Mouse (Mus musculus): ENCODE results near the gene Vmn2r87. TPM values are rescaled to one million over a fixed set of nuclear protein-coding genes. Genes with fewer than 3 reads are reported as not detected.
A peak's percentile ranks its signal among the peaks of the same experiment; 100 is the strongest.
"Not testable (repeated sequence)": the region's sequence is repeated elsewhere in the genome, so short reads cannot be mapped to it uniquely, and the experiment has no call there.

The Vmn2r87 gene
- not detected for total RNA-seq (2021)
- long read RNA-seq, experiment 1: 0 reads
- long read RNA-seq, experiment 2: 0 reads

DNA sequence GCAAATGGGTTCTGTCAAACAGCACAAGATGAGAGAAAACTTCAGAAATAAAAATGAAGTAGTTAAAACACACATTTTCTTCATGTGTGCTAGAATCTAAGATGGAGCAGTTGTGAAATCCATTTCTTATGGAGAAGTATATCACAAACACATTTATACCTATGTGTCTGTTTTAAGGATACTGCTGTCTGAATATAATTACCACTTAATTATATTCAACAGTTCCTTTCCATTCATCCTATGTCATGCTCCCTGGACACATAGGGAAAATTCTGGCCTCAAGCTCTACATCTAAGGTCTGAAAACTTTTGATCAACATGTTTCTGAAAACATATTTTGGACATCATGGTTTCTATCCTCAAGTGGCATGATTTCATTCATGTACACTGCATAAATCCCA is at the start of gene Vmn2r87:
Gene Vmn2r87, minus strand, starts transcription at position 101 of the 400 bp plus-strand sequence.
- no peak for DNase-seq
- Histone ChIP-seq H3K27ac (no peak within 1 kb of the TSS), H3K4me3 (no peak within 1 kb of the TSS)
- intact Hi-C loops (cut with DNase I): no loop called here
- no peak for TF ChIP-seq CTCF (IDR thresholded peaks at IDR 0.05)

DNA sequence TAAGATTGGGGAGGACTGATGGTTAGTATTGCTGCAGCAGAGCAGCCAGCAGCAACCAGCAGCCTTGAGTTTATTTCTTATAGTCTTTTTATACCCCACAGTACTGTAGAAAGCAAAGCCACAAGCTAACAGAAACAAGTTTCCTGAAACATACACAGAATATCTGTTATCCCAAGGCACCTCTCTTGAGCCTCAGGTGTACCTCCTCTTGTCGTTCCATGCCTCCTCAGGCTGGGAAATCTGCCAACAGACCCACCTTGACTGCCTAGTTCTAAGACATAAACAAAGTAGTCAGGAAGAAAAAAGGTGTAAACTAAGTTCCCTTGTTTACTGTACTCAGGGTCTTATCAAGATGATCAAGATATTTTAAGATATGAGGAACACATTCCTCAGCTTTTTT is 47.1 kb upstream of the Vmn2r87 start:
- DNase-seq; H3K27ac ChIP-seq; intact Hi-C loops (cut with DNase I); H3K4me3 ChIP-seq: not testable (repeated sequence)

DNA sequence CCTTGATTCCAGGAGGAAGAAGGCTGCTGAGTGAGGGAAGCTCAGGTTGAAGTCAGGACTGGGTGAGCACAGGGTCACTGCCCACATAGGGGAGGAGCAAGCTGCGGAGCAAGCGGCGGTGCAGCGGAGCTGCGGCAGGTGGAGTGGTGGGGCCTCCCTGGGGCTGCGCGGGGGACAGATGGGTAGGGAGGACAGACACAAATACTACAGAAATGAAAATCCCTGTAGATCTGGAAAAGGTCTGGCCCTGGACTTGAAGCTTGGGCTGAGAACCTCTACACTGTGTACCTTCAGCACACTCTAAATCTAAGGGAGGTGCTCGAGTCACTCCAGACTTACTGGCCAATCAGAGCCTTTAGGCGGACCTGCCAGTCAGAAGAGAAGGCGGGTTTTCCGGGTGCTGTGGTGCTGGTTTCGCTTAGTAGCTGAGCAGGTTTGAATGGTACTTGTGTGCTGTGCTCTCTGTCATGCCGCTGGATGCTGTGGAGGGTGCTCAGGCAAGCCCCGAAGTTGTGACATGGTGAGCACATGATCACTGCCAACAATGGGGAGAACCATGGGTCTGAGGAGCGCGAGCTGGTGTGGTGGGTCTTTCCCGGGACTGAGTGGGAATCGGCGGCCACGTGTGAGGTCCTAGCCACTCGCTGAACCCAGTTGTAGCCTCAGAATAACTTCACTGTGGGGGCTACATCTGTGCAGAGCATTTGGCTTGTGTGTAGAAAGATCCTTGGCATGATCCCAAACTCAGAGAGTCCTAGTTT is 44.9 kb upstream of the Vmn2r87 start:
- intact Hi-C loops (cut with DNase I): not testable (repeated sequence)
- H3K27ac ChIP-seq: peak overlapping the region; percentile 75; the same call in 1 of the 2 replicates
- peak overlapping the region; percentile 75 for H3K4me3 ChIP-seq
- DNase-seq: peak; percentile 66

DNA sequence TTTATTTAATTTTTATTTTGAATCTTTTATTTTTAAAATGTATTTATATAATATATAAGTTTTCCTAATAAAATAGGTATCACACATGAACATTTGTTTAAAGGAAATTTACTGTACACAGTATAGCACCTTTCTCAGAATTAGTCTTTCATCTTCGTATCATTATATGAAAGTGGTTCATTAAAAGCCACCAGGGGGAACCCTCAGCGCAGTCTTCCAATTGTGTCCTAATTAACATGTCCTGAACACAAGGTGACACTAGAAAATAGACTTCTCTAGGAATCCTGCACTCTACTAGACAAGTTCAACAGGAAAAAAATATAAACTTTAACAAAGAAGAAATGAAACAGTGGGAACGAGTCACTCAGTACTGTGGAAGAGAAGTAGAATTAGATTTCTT is 38.9 kb upstream of the Vmn2r87 start:
- intact Hi-C loops (cut with DNase I): no loop called here
- H3K27ac ChIP-seq: no peak overlapping the region
- peak; percentile 17; the same call in 1 of the 2 replicates for TF ChIP-seq CTCF (IDR thresholded peaks at IDR 0.05)
- no peak for DNase-seq
- H3K4me3 ChIP-seq: no peak overlapping the region

DNA sequence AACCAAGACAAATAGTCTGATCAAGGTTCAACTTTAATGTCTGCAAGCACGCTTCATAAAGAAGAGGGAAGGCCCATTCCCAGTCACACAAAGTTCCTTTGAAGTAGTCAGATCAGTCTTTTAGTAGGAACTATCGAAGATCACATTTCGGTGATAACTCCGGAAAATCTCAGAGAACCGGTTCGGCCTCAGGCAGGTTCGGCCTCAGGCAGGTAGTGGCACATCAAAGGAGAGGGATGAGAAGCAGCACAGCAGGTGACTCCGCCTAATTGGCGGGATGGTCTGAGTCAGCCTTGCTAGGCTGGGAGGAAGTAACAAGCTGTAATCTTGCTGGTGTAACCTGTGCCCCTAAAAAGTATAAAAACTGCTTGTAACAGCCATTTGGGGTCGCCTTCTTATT is 30.7 kb upstream of the Vmn2r87 start:
- DNase-seq: no peak
- intact Hi-C loops (cut with DNase I): no loop called here
- no peak overlapping the region for H3K4me3 ChIP-seq
- TF ChIP-seq CTCF (IDR thresholded peaks at IDR 0.05): no peak
- no peak overlapping the region for H3K27ac ChIP-seq

DNA sequence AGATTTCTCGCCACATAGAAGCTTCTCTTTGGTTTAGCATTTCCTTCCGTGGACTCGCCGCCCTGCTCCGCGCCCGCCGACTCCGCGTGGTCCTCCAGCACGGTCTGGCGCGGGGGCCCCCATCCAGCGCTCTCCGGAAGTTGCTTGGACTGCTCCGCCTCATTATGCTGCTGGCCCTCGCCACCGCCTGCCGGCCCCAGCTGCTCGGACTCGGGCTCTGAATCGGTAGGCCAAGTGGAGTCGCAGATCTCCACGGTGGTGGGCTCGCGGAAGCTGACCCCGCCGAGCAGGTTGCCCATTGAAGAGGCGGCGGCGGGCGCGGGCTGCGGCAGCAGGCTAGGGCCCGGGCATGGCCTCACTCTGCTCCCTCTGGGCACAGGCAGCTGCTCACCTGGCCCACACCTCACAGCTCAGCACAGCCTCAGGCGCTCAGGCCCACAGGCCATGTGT is 26.9 kb downstream of the Vmn2r87 start:
- no peak for TF ChIP-seq CTCF (IDR thresholded peaks at IDR 0.05)
- intact Hi-C loops (cut with DNase I): no loop called here
- peak overlapping the region; percentile 62 for H3K4me3 ChIP-seq
- DNase-seq: peak; percentile 25
- no peak overlapping the region for H3K27ac ChIP-seq

DNA sequence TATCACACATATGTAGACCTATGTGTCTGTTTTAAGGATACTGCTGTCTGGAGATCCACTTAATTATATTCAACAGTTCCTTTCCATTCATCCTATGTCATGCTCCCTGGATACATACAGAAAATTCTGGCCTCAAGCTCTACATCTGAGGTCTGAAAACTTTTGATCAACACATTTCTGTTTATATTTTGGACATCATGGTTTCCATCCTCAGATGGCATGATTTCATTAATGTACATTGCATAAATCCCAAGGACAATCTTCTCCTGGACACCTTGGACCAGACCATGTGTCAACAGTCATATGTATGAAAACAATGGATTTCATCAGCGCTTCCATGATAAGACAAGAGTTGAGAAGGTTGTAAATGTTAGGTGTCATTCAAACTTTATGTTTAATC is 41.2 kb downstream of the Vmn2r87 start, which contains the start of gene Vmn2r86:
Gene Vmn2r86, minus strand, starts transcription at position 101 of the 400 bp plus-strand sequence.
- H3K4me3 ChIP-seq; DNase-seq; intact Hi-C loops (cut with DNase I); H3K27ac ChIP-seq: not testable (repeated sequence)

DNA sequence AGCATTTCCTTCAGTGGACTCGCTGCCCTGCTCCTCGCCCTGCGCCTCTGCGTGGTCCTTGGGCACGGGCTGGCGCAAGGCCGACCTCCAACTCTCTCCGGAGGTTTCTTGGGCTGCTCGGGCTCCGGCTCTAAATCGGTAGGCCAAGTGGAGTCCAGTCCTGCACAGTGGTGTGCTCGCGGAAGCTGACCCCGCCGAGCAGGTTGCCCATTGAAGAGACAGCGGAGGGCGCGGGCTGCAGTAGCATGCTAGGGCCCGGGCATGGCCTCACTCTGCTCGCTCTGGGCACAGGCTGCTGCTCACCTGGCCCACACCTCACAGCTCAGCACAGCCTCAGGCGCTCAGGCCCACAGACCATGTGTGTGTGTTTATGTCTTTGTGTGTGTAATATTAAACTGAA is 52.4 kb downstream of the Vmn2r87 start:
- intact Hi-C loops (cut with DNase I): no loop called here
- DNase-seq: no peak
- Histone ChIP-seq H3K4me3 (no peak overlapping the region), H3K27ac (no peak overlapping the region)
- TF ChIP-seq CTCF (IDR thresholded peaks at IDR 0.05): no peak

GRCm38 (mm10) chr10:130434185-130434898 is 62.9 kb downstream of the Vmn2r87 start:
- H3K4me3 ChIP-seq; H3K27ac ChIP-seq; intact Hi-C loops (cut with DNase I); DNase-seq: not testable (repeated sequence)

GRCm38 (mm10) chr10:130429603-130430002 is 67.6 kb downstream of the Vmn2r87 start, which contains the start of gene Vmn2r85:
Gene Vmn2r85, minus strand, starts transcription at chr10:130429703.
- H3K27ac ChIP-seq; intact Hi-C loops (cut with DNase I); DNase-seq; H3K4me3 ChIP-seq: not testable (repeated sequence)

GRCm38 (mm10) chr10:130422368-130422767 is 74.8 kb downstream of the Vmn2r87 start:
- H3K4me3 ChIP-seq; intact Hi-C loops (cut with DNase I); H3K27ac ChIP-seq; DNase-seq: not testable (repeated sequence)

Other genes with a start within 250 kb of the Vmn2r87 start
- not detected for gene Neurod4, start 217.2 kb downstream of the Vmn2r87 start, total RNA-seq (2021)
- gene Tespa1, start 174.5 kb downstream of the Vmn2r87 start, total RNA-seq (2021): under 1 TPM; 0.28 to 0.59 TPM
- gene Vmn2r84, start 103.1 kb downstream of the Vmn2r87 start, total RNA-seq (2021): not detected
- not detected for gene Vmn2r85, start 67.7 kb downstream of the Vmn2r87 start, total RNA-seq (2021)
- gene Vmn2r86, start 41.3 kb downstream of the Vmn2r87 start, total RNA-seq (2021): not detected